7 mouse cellular contexts compared by ENCODE assay signal in genomic region chrX:38455890-38456634, GRCm38 (mm10). TPM values are rescaled to one million over a fixed set of nuclear protein-coding genes. Genes with fewer than 3 reads are reported as not detected.
DNase-seq lines count a peak whose midpoint lies in the region; ATAC-seq and TF ChIP-seq lines count a peak whose summit lies in the region.

TSS of gene Lamp2 (minus strand) at chrX:38456454.

- WGBS in embryonic facial prominence, embryonic 10.5 days = 16% methylated on average over 47 of the region's 47 CpGs
- WGBS in intestine, postnatal 0 days = 18% methylated on average over 47 of the region's 47 CpGs
- 16% methylated on average over 41 of the region's 47 CpGs for WGBS in midbrain, embryonic 12.5 days
- WGBS in small intestine, adult 2 months = 14% methylated on average over 47 of the region's 47 CpGs

- DNase-seq in adrenal gland, postnatal 10 days = peak; percentile 83
- peak; percentile 84 for DNase-seq in embryonic facial prominence, embryonic 10.5 days (ENCODE audit: low spot score)
- no peak for DNase-seq in gonadal fat pad, adult 2 months (ENCODE audit: low read depth)
- DNase-seq in left cerebral cortex, postnatal 4 days = peak; percentile 76

- H3K4me1 ChIP-seq in embryonic facial prominence, embryonic 10.5 days = no peaks in the 10 kb centered on the region
- H3K4me1 ChIP-seq in intestine, postnatal 0 days (replicated peaks; ENCODE audit: control insufficient read depth, insufficient read depth, low read length) = 0 out of 2 replicates have a peak, but pooled peaks cover 4% of the 10 kb centered on the region
- peaks cover 3% of the 10 kb centered on the region; the same call in 1 of the 2 replicates for H3K4me1 ChIP-seq in midbrain, embryonic 12.5 days
- peaks cover 4% of the 10 kb centered on the region; the same call in 1 of the 2 replicates for H3K4me1 ChIP-seq in small intestine, adult 2 months (ENCODE audit: control insufficient read depth, insufficient read depth, insufficient read length, low read length)

- TF ChIP-seq CTCF in intestine, postnatal 0 days (IDR thresholded peaks at IDR 0.05; ENCODE audit: low read depth) = no peak
- TF ChIP-seq CTCF in small intestine, adult 2 months (IDR thresholded peaks at IDR 0.05; ENCODE audit: extremely low read depth, insufficient read length, insufficient replicate concordance, low read depth, low read length) = no peak

- H3K27me3 ChIP-seq in embryonic facial prominence, embryonic 10.5 days (replicated peaks; ENCODE audit: low read depth, poor library complexity, severe bottlenecking) = no peaks in the 10 kb centered on the region
- no peaks in the 10 kb centered on the region for H3K27me3 ChIP-seq in intestine, postnatal 0 days (replicated peaks; ENCODE audit: control insufficient read depth, insufficient read depth, low read length)
- no peaks in the 10 kb centered on the region for H3K27me3 ChIP-seq in midbrain, embryonic 12.5 days
- no peaks in the 10 kb centered on the region for H3K27me3 ChIP-seq in small intestine, adult 2 months (ENCODE audit: control insufficient read depth, insufficient read depth, low read length)

- peak; percentile 92 for ATAC-seq in intestine, postnatal 0 days
- peak; percentile 94 for ATAC-seq in midbrain, embryonic 12.5 days (ENCODE audit: low FRiP score, low read depth)

- H3K27ac ChIP-seq in embryonic facial prominence, embryonic 10.5 days (replicated peaks) = peak within 1 kb of the TSS; percentile 84
- H3K27ac ChIP-seq in intestine, postnatal 0 days (ENCODE audit: low read depth, low read length) = peak within 1 kb of the TSS; percentile 88
- H3K27ac ChIP-seq in midbrain, embryonic 12.5 days (replicated peaks) = peak within 1 kb of the TSS; percentile 71
- H3K27ac ChIP-seq in small intestine, adult 2 months (ENCODE audit: insufficient read depth, low read depth, low read length) = peak within 1 kb of the TSS; percentile 92

- H3K4me2 ChIP-seq in intestine, postnatal 0 days (replicated peaks; ENCODE audit: low read depth) = peak within 1 kb of the TSS; percentile 59
- peak within 1 kb of the TSS; percentile 61 for H3K4me2 ChIP-seq in midbrain, embryonic 12.5 days (replicated peaks)

- no peaks in the 10 kb centered on the region for H3K9me3 ChIP-seq in embryonic facial prominence, embryonic 10.5 days
- H3K9me3 ChIP-seq in intestine, postnatal 0 days (ENCODE audit: control insufficient read depth) = no peaks in the 10 kb centered on the region
- H3K9me3 ChIP-seq in midbrain, embryonic 12.5 days = no peaks in the 10 kb centered on the region

- H3K36me3 ChIP-seq in embryonic facial prominence, embryonic 10.5 days (replicated peaks) = peaks cover 16% of the 10 kb centered on the region
- H3K36me3 ChIP-seq in intestine, postnatal 0 days (ENCODE audit: control insufficient read depth, insufficient read depth) = no peaks in the 10 kb centered on the region
- 0 out of 2 replicates have a peak, but pooled peaks cover 6% of the 10 kb centered on the region for H3K36me3 ChIP-seq in midbrain, embryonic 12.5 days
- peaks cover 8% of the 10 kb centered on the region; the same call in 1 of the 2 replicates for H3K36me3 ChIP-seq in small intestine, adult 2 months (ENCODE audit: control insufficient read depth, insufficient read depth, low read length)

- intact Hi-C loops in left cerebral cortex, postnatal 4 days (cut with DNase I) = no loop called here

- H3K4me3 ChIP-seq in embryonic facial prominence, embryonic 10.5 days = peak within 1 kb of the TSS; percentile 72
- H3K4me3 ChIP-seq in intestine, postnatal 0 days (ENCODE audit: low read depth, low read length) = peak within 1 kb of the TSS; percentile 54
- peak within 1 kb of the TSS; percentile 65 for H3K4me3 ChIP-seq in midbrain, embryonic 12.5 days
- peak within 1 kb of the TSS; percentile 100 for H3K4me3 ChIP-seq in small intestine, adult 2 months (ENCODE audit: low read depth, low read length)

- peak; percentile 69 for TF ChIP-seq POLR2A in small intestine, adult 2 months (IDR thresholded peaks at IDR 0.05; ENCODE audit: low read depth, low read length)

- peak within 1 kb of the TSS; percentile 67 for H3K9ac ChIP-seq in intestine, postnatal 0 days (ENCODE audit: low read depth, low read length)
- peak within 1 kb of the TSS; percentile 65 for H3K9ac ChIP-seq in midbrain, embryonic 12.5 days (replicated peaks)

RNA-seq across cellular contexts. Expression of gene Lamp2, which starts in this region (rescaled TPM):
- total RNA-seq in adrenal gland, postnatal 10 days (2021) = 100 to 1,000 TPM; 166 to 197 TPM
- polyA plus RNA-seq in embryonic facial prominence, embryonic 10.5 days (2016; fragmentation: Nextera tagmentation; extraction: Ambion mirVana) = 68.3 and 70.3 TPM in 2 replicates
- polyA plus RNA-seq in gonadal fat pad, adult 2 months (2012; rRNA removed) = 148 and 153 TPM in 2 replicates
- 329 and 355 TPM in 2 replicates for polyA plus RNA-seq in intestine, postnatal 0 days (2015; fragmentation: Nextera tagmentation; extraction: Ambion mirVana)
- total RNA-seq in left cerebral cortex, postnatal 4 days (2021) = 10 to 100 TPM; 47.4 to 49.7 TPM
- polyA plus RNA-seq in midbrain, embryonic 12.5 days (2016; fragmentation: Nextera tagmentation; extraction: Ambion mirVana) = 66.9 and 68.4 TPM in 2 replicates
- polyA plus RNA-seq in small intestine, adult 2 months (2012; rRNA removed) = 10.9 and 16.8 TPM in 2 replicates
